Mouse (Mus musculus) CH12.LX (cell line): Measurements from ENCODE around the gene Susd3. TPM values are rescaled to one million over a fixed set of nuclear protein-coding genes. Genes with fewer than 3 reads are reported as not detected.

Experiments
- DNase-seq: peaks from one replicate; pipeline ENCODE4 v3.0.0-alpha.2; 2013; ENCODE audit errors: extremely low read depth
- H3K27ac ChIP-seq: 2 replicates; pipeline ENCODE4 v1.5.1; 2012; ENCODE audit warnings: low read depth, mild to moderate bottlenecking, control low read depth, moderate library complexity; ENCODE audit not compliant: insufficient read depth
- H3K27me3 ChIP-seq: replicated peaks from 2 replicates; pipeline ENCODE3; 2012; ENCODE audit warnings: inconsistent platforms
- H3K36me3 ChIP-seq, 2 experiments: replicated peaks in 1 of 2; 2 replicates each; pipeline versions ENCODE3 to v1.6.1; 2012; ENCODE audit warnings: inconsistent platforms in 1 of 2, low read length in 1 of 2, mild to moderate bottlenecking in 1 of 2, mixed read lengths in 1 of 2, moderate library complexity in 1 of 2; ENCODE audit not compliant: control insufficient read depth in 1 of 2, insufficient read depth in 1 of 2
- H3K4me1 ChIP-seq, 2 experiments: 2 replicates each; pipeline ENCODE4 v1.6.1; 2012; ENCODE audit warnings: inconsistent platforms in 1 of 2, moderate library complexity in 1 of 2; ENCODE audit not compliant: insufficient read depth in 2 of 2, control insufficient read depth in 1 of 2
- H3K4me2 ChIP-seq: 2 replicates; pipeline ENCODE4 v1.6.1; 2012; ENCODE audit warnings: low read depth, mild to moderate bottlenecking, control low read depth; ENCODE audit not compliant: poor library complexity, insufficient read depth, severe bottlenecking
- H3K4me3 ChIP-seq, 3 experiments: fragments of 150-350 bp in 1 of 3; sonication (generic) in 1 of 3; replicated peaks in 1 of 3; 2 replicates each; pipeline versions ENCODE3 to v1.5.1; 2011 to 2012; ENCODE audit warnings: low read depth in 2 of 3, low read length in 2 of 3, mild to moderate bottlenecking in 2 of 3, moderate library complexity in 2 of 3, control low read depth in 1 of 3, improper control_type of control experiment in 1 of 3, inconsistent platforms in 1 of 3, mixed read lengths in 1 of 3; ENCODE audit not compliant: poor library complexity in 1 of 3
- H3K79me2 ChIP-seq: replicated peaks from 2 replicates; pipeline ENCODE4 v1.6.1; 2012; ENCODE audit warnings: mild to moderate bottlenecking, moderate library complexity; ENCODE audit not compliant: control insufficient read depth, poor library complexity, insufficient read depth, severe bottlenecking; ENCODE audit errors: extremely low read depth
- H3K9ac ChIP-seq: 2 replicates; pipeline ENCODE4 v1.6.1; 2012; ENCODE audit warnings: low read depth, mild to moderate bottlenecking, control low read depth, moderate library complexity; ENCODE audit not compliant: insufficient read depth
- H3K9me3 ChIP-seq: replicated peaks from 2 replicates; pipeline ENCODE3; 2012; ENCODE audit warnings: low read length, inconsistent platforms, mixed read lengths
- CTCF ChIP-seq, 2 experiments: IDR thresholded peaks in 1 of 2; conservative IDR thresholded peaks in 1 of 2; 2 replicates each; pipeline ENCODE4 v1.5.1; 2011 to 2012; ENCODE audit warnings: low read depth in 2 of 2, low read length in 2 of 2, improper control_type of control experiment in 1 of 2, inconsistent platforms in 1 of 2, mild to moderate bottlenecking in 1 of 2, moderate library complexity in 1 of 2
- E2F4 ChIP-seq: IDR thresholded peaks from 2 replicates; pipeline ENCODE4 v1.6.1; 2011; ENCODE audit warnings: low read depth, low read length, improper control_type of control experiment; ENCODE audit not compliant: insufficient replicate concordance
- ELF1 ChIP-seq: IDR thresholded peaks from 2 replicates; pipeline ENCODE4 v1.6.1; 2014; ENCODE audit warnings: low read depth, mild to moderate bottlenecking, inconsistent platforms, low read length, improper control_type of control experiment
- HCFC1 ChIP-seq: IDR thresholded peaks from 2 replicates; pipeline ENCODE4 v1.6.1; 2012; ENCODE audit warnings: low read depth, mild to moderate bottlenecking, inconsistent platforms, low read length, improper control_type of control experiment
- JUN ChIP-seq: IDR thresholded peaks from 2 replicates; pipeline ENCODE4 v1.6.1; 2011; ENCODE audit warnings: low read depth, mild to moderate bottlenecking, low read length, improper control_type of control experiment, moderate library complexity; ENCODE audit not compliant: insufficient read depth
- MAFK ChIP-seq: IDR thresholded peaks from 2 replicates; pipeline ENCODE4 v1.6.1; 2011; ENCODE audit warnings: low read length, improper control_type of control experiment; ENCODE audit not compliant: insufficient replicate concordance
- MAX ChIP-seq: IDR thresholded peaks from 2 replicates; pipeline ENCODE4 v1.6.1; 2011; ENCODE audit warnings: low read length, improper control_type of control experiment
- MXI1 ChIP-seq: IDR thresholded peaks from 2 replicates; pipeline ENCODE4 v1.6.1; 2011; ENCODE audit warnings: mild to moderate bottlenecking, low read depth, low read length, improper control_type of control experiment
- MYC ChIP-seq: IDR thresholded peaks from 2 replicates; pipeline ENCODE4 v1.6.1; 2011; ENCODE audit warnings: low read depth, mild to moderate bottlenecking, improper control_type of control experiment, low read length
- NELFE ChIP-seq: IDR thresholded peaks from 2 replicates; pipeline ENCODE4 v1.6.1; 2011; ENCODE audit warnings: low read depth, low read length, improper control_type of control experiment
- PAX5 ChIP-seq: IDR thresholded peaks from 2 replicates; pipeline ENCODE4 v1.6.1; 2012; ENCODE audit warnings: low read length, inconsistent platforms, mixed read lengths
- SIN3A ChIP-seq: IDR thresholded peaks from 2 replicates; pipeline ENCODE4 v1.6.1; 2012; ENCODE audit warnings: low read length, improper control_type of control experiment, inconsistent platforms
- SMC3 ChIP-seq: IDR thresholded peaks from 2 replicates; pipeline ENCODE4 v1.6.1; 2011; ENCODE audit warnings: low read depth, low read length, improper control_type of control experiment
- UBTF ChIP-seq: IDR thresholded peaks from 2 replicates; pipeline ENCODE4 v1.6.1; 2012; ENCODE audit warnings: low read depth, mild to moderate bottlenecking, inconsistent platforms, low read length, improper control_type of control experiment, moderate library complexity
- USF1 ChIP-seq: IDR thresholded peaks from 2 replicates; pipeline ENCODE4 v1.6.1; 2014; ENCODE audit warnings: low read depth, mild to moderate bottlenecking, inconsistent platforms, low read length, improper control_type of control experiment
- ZMIZ1 ChIP-seq: IDR thresholded peaks from 2 replicates; pipeline ENCODE4 v1.6.1; 2012; ENCODE audit warnings: low read depth, mild to moderate bottlenecking, inconsistent platforms, low read length, improper control_type of control experiment
- dilution Hi-C: fragments of 300-500 bp; cut with MboI; formaldehyde crosslinking; loops from 2 replicates; pipeline ENCODE4 v1.14.3; 2020; ENCODE audit warnings: low sequenced_read_pairs; ENCODE audit not compliant: extremely low pct_unique_long_range_greater_than_20kb, extremely low pct_ligation_motif_present
- in situ Hi-C: fragments of 300-500 bp; cut with MboI; formaldehyde crosslinking; loops from 3 replicates; pipeline ENCODE4 v1.14.3; 2019; ENCODE audit warnings: low sequenced_read_pairs, low pct_ligation_motif_present, low pct_unique_long_range_greater_than_20kb, mixed read lengths
- polyA plus RNA-seq: library from polyadenylated mRNA; unstranded; fragments of >175 nt; gene quantifications from 2 replicates; pipeline ENCODE4 v1.2.1, GENCODE M21; 2012; ENCODE audit warnings: low read depth; ENCODE audit not compliant: insufficient read length
- total RNA-seq, 2 experiments: library from RNA; depleted of rRNA; stranded (reverse); fragments of 300-350 nt in 1 of 2; fragments of >200 nt in 1 of 2; gene quantifications; 2 replicates each; pipeline ENCODE4 v1.2.3; 2012 to 2014

The Susd3 gene
- total and polyA plus RNA-seq, 3 experiments = 6.0 to 19.0 (median 12.0) TPM

DNA sequence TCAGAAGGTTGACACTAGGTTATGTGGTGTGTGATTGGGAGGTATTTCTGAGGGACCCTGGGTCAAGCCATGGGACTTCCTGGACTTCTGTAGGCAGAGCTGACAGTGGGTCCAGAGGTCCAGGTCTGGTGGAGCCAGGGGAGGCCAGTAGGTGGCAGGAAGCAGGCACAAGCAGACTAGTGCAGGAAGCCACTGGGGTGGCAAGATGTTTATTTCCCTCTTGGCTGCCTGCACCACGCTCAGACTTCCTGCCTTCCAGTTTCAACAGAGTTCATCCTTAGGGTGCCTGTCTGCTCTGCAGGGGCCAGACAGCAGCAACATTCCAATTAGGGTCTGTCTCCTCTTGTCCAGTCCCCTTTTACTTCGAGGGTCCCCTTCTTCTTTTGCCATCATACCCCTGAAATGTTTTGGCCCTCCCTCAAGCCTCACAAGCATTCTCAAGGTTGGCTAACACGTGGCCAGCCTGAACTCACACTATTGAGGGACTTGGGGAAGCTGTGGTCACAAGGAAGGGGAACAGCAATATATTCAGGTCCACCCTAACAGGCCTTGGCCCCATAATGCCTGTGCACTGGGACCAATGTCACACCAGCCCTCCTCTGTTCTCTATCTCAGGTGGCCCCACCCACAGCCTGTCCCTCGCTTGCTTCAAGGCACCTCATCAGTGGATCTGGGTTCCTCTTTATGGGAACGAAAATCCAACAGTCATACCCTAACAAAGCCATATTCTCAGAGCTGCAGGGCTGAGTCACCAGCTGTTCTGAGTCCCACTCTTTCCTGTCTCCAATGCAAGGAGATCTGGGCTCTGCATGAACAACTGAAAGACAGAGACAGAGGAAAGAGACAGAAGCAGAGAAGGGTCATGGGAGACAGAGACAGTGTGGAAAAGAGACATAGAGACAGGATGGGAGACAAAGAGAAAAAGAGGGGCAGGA, 23.6 kb upstream of the Susd3 start:
- in situ Hi-C loops (no loop called here), dilution Hi-C loops (no loop called here)
- H3K27ac ChIP-seq = no peak overlapping the region
- H3K4me3 ChIP-seq = no peak overlapping the region
- H3K79me2 ChIP-seq = no peaks in the 10 kb centered on the region
- H3K9ac ChIP-seq = no peak overlapping the region
- no peak for DNase-seq
- TF ChIP-seq SMC3 (no peak), NELFE (no peak), PAX5 (no peak), UBTF (no peak), MXI1 (no peak), CTCF (conservative IDR thresholded peaks at IDR 0.05 in 1 of 2, IDR thresholded peaks at IDR 0.05 in 1 of 2; ENCODE audit: low read depth in 2 of 2, low read length in 2 of 2) (peak in 1 of 2 experiments; percentile 22; a peak in 2 of 4 replicates), ELF1 (no peak)
- no peaks in the 10 kb centered on the region for H3K27me3 ChIP-seq
- peaks cover 90 to 97% of the 10 kb centered on the region in 2 experiments for H3K36me3 ChIP-seq
- peaks cover 4 to 42% of the 10 kb centered on the region in 2 experiments; a peak in 3 of 4 replicates for H3K4me1 ChIP-seq
- no peaks in the 10 kb centered on the region for H3K9me3 ChIP-seq
- H3K4me2 ChIP-seq = no peak overlapping the region

DNA sequence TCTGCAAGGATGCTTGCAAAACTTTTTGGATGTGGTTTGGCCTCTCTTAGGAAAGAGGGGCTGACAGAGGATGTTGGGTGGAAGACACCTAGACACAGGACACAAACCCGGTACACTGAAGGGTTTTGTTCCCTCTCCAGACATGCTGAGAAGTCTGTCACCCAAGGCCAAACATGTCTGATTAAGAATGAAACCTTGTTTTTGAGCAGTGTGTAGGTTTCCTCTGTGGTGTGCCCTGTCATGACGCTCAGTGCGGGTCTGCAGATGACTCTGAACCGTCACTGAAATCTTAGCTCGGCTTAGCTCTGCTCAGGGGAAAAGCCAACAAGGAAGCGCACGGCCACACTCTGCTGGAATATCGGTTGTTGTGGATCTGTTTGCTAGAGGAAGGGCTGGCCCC, 22.0 kb upstream of the Susd3 start:
- peaks cover 4 to 40% of the 10 kb centered on the region in 2 experiments; a peak in 3 of 4 replicates for H3K4me1 ChIP-seq
- dilution Hi-C loops = no loop called here
- peak; percentile 34 for DNase-seq

DNA sequence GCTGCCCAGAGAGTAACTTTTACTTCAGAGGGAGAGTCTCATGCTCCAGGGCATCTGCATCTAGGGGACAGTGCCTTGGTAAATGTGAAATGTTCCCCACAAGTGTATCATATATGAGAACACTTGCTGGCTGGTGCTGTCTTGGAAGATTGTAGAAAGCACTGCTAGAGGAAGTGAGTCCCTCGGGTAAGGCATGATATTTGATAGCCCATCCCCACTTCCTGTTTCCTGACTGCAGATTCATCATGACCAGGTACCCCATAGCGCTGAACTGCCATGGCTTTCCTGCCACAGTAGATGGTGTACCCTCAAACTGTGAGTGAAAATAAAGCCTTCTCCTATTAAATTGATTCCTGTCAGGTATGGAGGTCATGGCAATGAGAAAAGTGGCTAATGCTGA, 19.1 kb upstream of the Susd3 start:
- dilution Hi-C loops = no loop called here
- no peak overlapping the region for H3K27ac ChIP-seq

More for the DNA sequence above, 22.0 kb upstream of the Susd3 start:
- in situ Hi-C loops = no loop called here
- Histone ChIP-seq H3K27ac (no peak overlapping the region; the same call in 1 of the 2 replicates), H3K9me3 (no peaks in the 10 kb centered on the region), H3K36me3 (peaks cover 89 to 97% of the 10 kb centered on the region in 2 experiments), H3K27me3 (no peaks in the 10 kb centered on the region), H3K9ac (no peak overlapping the region), H3K4me2 (no peak overlapping the region), H3K79me2 (no peaks in the 10 kb centered on the region), H3K4me3 (no peak overlapping the region)
- TF ChIP-seq PAX5 (no peak), USF1 (no peak), MAFK (no peak), MAX (no peak), MYC (no peak), HCFC1 (no peak), SIN3A (no peak), E2F4 (no peak)

More for the DNA sequence above, 19.1 kb upstream of the Susd3 start:
- in situ Hi-C loops = no loop called here
- no peaks in the 10 kb centered on the region for H3K9me3 ChIP-seq
- peaks cover 88 to 97% of the 10 kb centered on the region in 2 experiments for H3K36me3 ChIP-seq
- peaks cover 4 to 40% of the 10 kb centered on the region in 2 experiments; a peak in 3 of 4 replicates for H3K4me1 ChIP-seq
- DNase-seq = no peak
- no peaks in the 10 kb centered on the region for H3K79me2 ChIP-seq
- no peaks in the 10 kb centered on the region for H3K27me3 ChIP-seq
- H3K4me2 ChIP-seq = no peak overlapping the region
- no peak for TF ChIP-seq JUN
- TF ChIP-seq ZMIZ1 = no peak
- H3K4me3 ChIP-seq = no peak overlapping the region
- no peak overlapping the region for H3K9ac ChIP-seq
